Mouse (Mus musculus) layer of hippocampus, adult 18-20 months (tissue): Measurements from ENCODE around the gene Man2c1. TPM values are rescaled to one million over a fixed set of nuclear protein-coding genes. Genes with fewer than 3 reads are reported as not detected.

Experiments
- DNase-seq, 2 experiments: peaks; one replicate each; pipeline ENCODE4 v3.0.0; 2022; ENCODE audit warnings: low spot score in 2 of 2
- total RNA-seq, 2 experiments: library from RNA; stranded (reverse); gene quantifications; 2 replicates each; pipeline ENCODE4 v1.2.3; 2021

The Man2c1 gene
- total RNA-seq, 2 experiments from 2014 or later = 127 to 155 TPM

GRCm38 (mm10) chr9:57156823-57157222 is 26.3 kb downstream of the Man2c1 start:
- DNase-seq = no peak

GRCm38 (mm10) chr9:57157499-57157898 is 27.0 kb downstream of the Man2c1 start:
- no peak for DNase-seq

GRCm38 (mm10) chr9:57158013-57158470 is 27.6 kb downstream of the Man2c1 start, which contains the start of gene Commd4:
Gene Commd4 (minus strand): TSS chr9:57158331.
- DNase-seq = peak; percentile 89 to 97

- no peak for DNase-seq
Measured at GRCm38 (mm10) chr9:57158506-57158905, 28.0 kb downstream of the Man2c1 start.

GRCm38 (mm10) chr9:57162496-57162895 is 32.0 kb downstream of the Man2c1 start:
- DNase-seq = peak in 1 of 2 experiments; percentile 35

GRCm38 (mm10) chr9:57163137-57163536 is 32.6 kb downstream of the Man2c1 start:
- no peak for DNase-seq

- no peak for DNase-seq
Measured at GRCm38 (mm10) chr9:57166173-57166572, 35.7 kb downstream of the Man2c1 start.

- DNase-seq = no peak
Measured at GRCm38 (mm10) chr9:57168411-57168810, 37.9 kb downstream of the Man2c1 start.

Other genes starting within 250 kb of the Man2c1 start
- gene Snx33, start 202.3 kb upstream of the Man2c1 start, total RNA-seq = 1 to 10 TPM; 8.5 to 9.3 TPM
- gene Imp3, start 193.2 kb upstream of the Man2c1 start, total RNA-seq = 10 to 100 TPM; 56.1 to 57.1 TPM
- gene Snupn, start 179.8 kb upstream of the Man2c1 start, total RNA-seq = 10 to 100 TPM; 16.7 to 19.3 TPM
- 10 to 100 TPM; 29.6 to 31.6 TPM for gene Ptpn9, start 135.8 kb upstream of the Man2c1 start, total RNA-seq
- 10 to 100 TPM; 30.8 to 41.1 TPM for gene Sin3a, start 58.6 kb upstream of the Man2c1 start, total RNA-seq
- 1 to 10 TPM; 6.4 to 7.8 TPM for gene Neil1, start 17.6 kb downstream of the Man2c1 start, total RNA-seq
- 10 to 100 TPM; 83.8 to 84.6 TPM for gene Commd4, start 27.6 kb downstream of the Man2c1 start, total RNA-seq
- gene Trcg1, start 105.9 kb downstream of the Man2c1 start, total RNA-seq = not detected
- gene 1700017B05Rik, start 131.9 kb downstream of the Man2c1 start, total RNA-seq = 10 to 100 TPM; 30.6 to 32.1 TPM